Mouse (Mus musculus): ENCODE measurements around the gene Abcg5. TPM values are rescaled to one million over a fixed set of nuclear protein-coding genes. Genes with fewer than 3 reads are reported as not detected.
A peak's percentile ranks its signal among the peaks of the same experiment; 100 is the strongest.

The Abcg5 gene
- polyA plus RNA-seq, 1 experiment from 2014 or later, result 1.4 TPM

GRCm38 (mm10) chr17:84690111-84690510 is 7.3 kb upstream of the Abcg5 start:
- Histone ChIP-seq H3K4me3 (replicated peaks; ENCODE audit: low read length) (no peak overlapping the region), H3K4me1 (ENCODE audit: control insufficient read depth, insufficient read depth, low read length) (peaks cover 5% of the 10 kb centered on the region; the same call in 1 of the 2 replicates), H3K9me3 (replicated peaks; ENCODE audit: control insufficient read depth, low read length) (no peaks in the 10 kb centered on the region), H3K27ac (ENCODE audit: low read length) (no peak overlapping the region), H3K36me3 (ENCODE audit: control insufficient read depth, insufficient read depth, low read length) (no peaks in the 10 kb centered on the region), H3K9ac (ENCODE audit: low read length) (no peak overlapping the region), H3K4me2 (ENCODE audit: low read depth, low read length) (no peak overlapping the region), H3K27me3 (ENCODE audit: control insufficient read depth, insufficient read depth, low read length) (no peaks in the 10 kb centered on the region)
- 54% methylated on average over 5 of the region's 5 CpGs for WGBS
- ATAC-seq (ENCODE audit: insufficient read depth, low FRiP score), result no peak

- H3K9ac ChIP-seq (ENCODE audit: low read length), result no peak overlapping the region
- no peak overlapping the region for H3K4me3 ChIP-seq (replicated peaks; ENCODE audit: low read length)
- no peak overlapping the region for H3K27ac ChIP-seq (ENCODE audit: low read length)
- WGBS, result 54% methylated on average over 5 of the region's 5 CpGs
- H3K4me1 ChIP-seq (ENCODE audit: control insufficient read depth, insufficient read depth, low read length), result peaks cover 5% of the 10 kb centered on the region; the same call in 1 of the 2 replicates
- no peaks in the 10 kb centered on the region for H3K27me3 ChIP-seq (ENCODE audit: control insufficient read depth, insufficient read depth, low read length)
- no peaks in the 10 kb centered on the region for H3K36me3 ChIP-seq (ENCODE audit: control insufficient read depth, insufficient read depth, low read length)
- H3K4me2 ChIP-seq (ENCODE audit: low read depth, low read length), result no peak overlapping the region
- no peak for ATAC-seq (ENCODE audit: insufficient read depth, low FRiP score)
- no peaks in the 10 kb centered on the region for H3K9me3 ChIP-seq (replicated peaks; ENCODE audit: control insufficient read depth, low read length)
These were observed 6.5 kb upstream of the Abcg5 start for GRCm38 (mm10) chr17:84689316-84689715.

- Histone ChIP-seq H3K9ac (ENCODE audit: low read length) (no peak overlapping the region), H3K27me3 (ENCODE audit: control insufficient read depth, insufficient read depth, low read length) (no peaks in the 10 kb centered on the region), H3K36me3 (ENCODE audit: control insufficient read depth, insufficient read depth, low read length) (no peaks in the 10 kb centered on the region), H3K9me3 (replicated peaks; ENCODE audit: control insufficient read depth, low read length) (no peaks in the 10 kb centered on the region), H3K4me1 (ENCODE audit: control insufficient read depth, insufficient read depth, low read length) (peaks cover 5% of the 10 kb centered on the region; the same call in 1 of the 2 replicates), H3K4me2 (ENCODE audit: low read depth, low read length) (no peak overlapping the region), H3K27ac (ENCODE audit: low read length) (no peak overlapping the region), H3K4me3 (replicated peaks; ENCODE audit: low read length) (no peak overlapping the region)
- WGBS, result 82% methylated on average over 11 of the region's 11 CpGs
- no peak for ATAC-seq (ENCODE audit: insufficient read depth, low FRiP score)
These were observed 6.0 kb upstream of the Abcg5 start for GRCm38 (mm10) chr17:84688834-84689233.

- Histone ChIP-seq H3K27ac (ENCODE audit: low read length) (no peak overlapping the region), H3K9me3 (replicated peaks; ENCODE audit: control insufficient read depth, low read length) (no peaks in the 10 kb centered on the region), H3K4me2 (ENCODE audit: low read depth, low read length) (no peak overlapping the region), H3K9ac (ENCODE audit: low read length) (no peak overlapping the region), H3K4me3 (replicated peaks; ENCODE audit: low read length) (no peak overlapping the region), H3K27me3 (ENCODE audit: control insufficient read depth, insufficient read depth, low read length) (no peaks in the 10 kb centered on the region), H3K4me1 (ENCODE audit: control insufficient read depth, insufficient read depth, low read length) (peaks cover 5% of the 10 kb centered on the region; the same call in 1 of the 2 replicates), H3K36me3 (ENCODE audit: control insufficient read depth, insufficient read depth, low read length) (no peaks in the 10 kb centered on the region)
- ATAC-seq (ENCODE audit: insufficient read depth, low FRiP score), result no peak
- 37% methylated on average over 5 of the region's 5 CpGs for WGBS
These were observed 5.2 kb upstream of the Abcg5 start for GRCm38 (mm10) chr17:84687994-84688393.

GRCm38 (mm10) chr17:84685286-84685685 is 2.5 kb upstream of the Abcg5 start:
- H3K4me1 ChIP-seq (ENCODE audit: control insufficient read depth, insufficient read depth, low read length), result 0 out of 2 replicates have a peak, but pooled peaks cover 1% of the 10 kb centered on the region
- ATAC-seq (ENCODE audit: insufficient read depth, low FRiP score), result no peak

GRCm38 (mm10) chr17:84684284-84684683 is 1.5 kb upstream of the Abcg5 start:
- Histone ChIP-seq H3K9ac (ENCODE audit: low read length) (no peak overlapping the region), H3K4me1 (ENCODE audit: control insufficient read depth, insufficient read depth, low read length) (no peaks in the 10 kb centered on the region), H3K4me3 (replicated peaks; ENCODE audit: low read length) (no peak overlapping the region), H3K27me3 (ENCODE audit: control insufficient read depth, insufficient read depth, low read length) (no peaks in the 10 kb centered on the region), H3K36me3 (ENCODE audit: control insufficient read depth, insufficient read depth, low read length) (no peaks in the 10 kb centered on the region), H3K27ac (ENCODE audit: low read length) (no peak overlapping the region), H3K4me2 (ENCODE audit: low read depth, low read length) (no peak overlapping the region), H3K9me3 (replicated peaks; ENCODE audit: control insufficient read depth, low read length) (no peaks in the 10 kb centered on the region)
- 30% methylated on average over 6 of the region's 6 CpGs for WGBS
- no peak for ATAC-seq (ENCODE audit: insufficient read depth, low FRiP score)

More at GRCm38 (mm10) chr17:84685286-84685685, 2.5 kb upstream of the Abcg5 start:
- no peak overlapping the region for H3K27ac ChIP-seq (ENCODE audit: low read length)
- no peaks in the 10 kb centered on the region for H3K9me3 ChIP-seq (replicated peaks; ENCODE audit: control insufficient read depth, low read length)
- no peak overlapping the region for H3K4me3 ChIP-seq (replicated peaks; ENCODE audit: low read length)
- H3K4me2 ChIP-seq (ENCODE audit: low read depth, low read length), result no peak overlapping the region
- 73% methylated on average over 4 of the region's 4 CpGs for WGBS
- H3K9ac ChIP-seq (ENCODE audit: low read length), result no peak overlapping the region
- no peaks in the 10 kb centered on the region for H3K27me3 ChIP-seq (ENCODE audit: control insufficient read depth, insufficient read depth, low read length)
- no peaks in the 10 kb centered on the region for H3K36me3 ChIP-seq (ENCODE audit: control insufficient read depth, insufficient read depth, low read length)

GRCm38 (mm10) chr17:84681670-84682069 is 1.1 kb downstream of the Abcg5 start:
- no peaks in the 10 kb centered on the region for H3K36me3 ChIP-seq (ENCODE audit: control insufficient read depth, insufficient read depth, low read length)
- H3K4me1 ChIP-seq (ENCODE audit: control insufficient read depth, insufficient read depth, low read length), result no peaks in the 10 kb centered on the region
- WGBS, result 80% methylated on average over 3 of the region's 3 CpGs
- no peak overlapping the region for H3K4me2 ChIP-seq (ENCODE audit: low read depth, low read length)
- no peak overlapping the region for H3K4me3 ChIP-seq (replicated peaks; ENCODE audit: low read length)
- H3K27me3 ChIP-seq (ENCODE audit: control insufficient read depth, insufficient read depth, low read length), result no peaks in the 10 kb centered on the region
- H3K9me3 ChIP-seq (replicated peaks; ENCODE audit: control insufficient read depth, low read length), result no peaks in the 10 kb centered on the region
- H3K27ac ChIP-seq (ENCODE audit: low read length), result no peak overlapping the region
- no peak overlapping the region for H3K9ac ChIP-seq (ENCODE audit: low read length)
- no peak for ATAC-seq (ENCODE audit: insufficient read depth, low FRiP score)

- WGBS, result 82% methylated on average over 11 of the region's 11 CpGs
- no peak for ATAC-seq (ENCODE audit: insufficient read depth, low FRiP score)
These were observed 5.2 kb downstream of the Abcg5 start for GRCm38 (mm10) chr17:84677595-84677994.

GRCm38 (mm10) chr17:84675951-84676366 is 6.9 kb downstream of the Abcg5 start, which contains the start of gene Abcg8:
TSS of gene Abcg8 (plus strand) at chr17:84676302.
- Histone ChIP-seq H3K4me3 (replicated peaks; ENCODE audit: low read length) (peak within 1 kb of the TSS; percentile 41), H3K9ac (ENCODE audit: low read length) (peak within 1 kb of the TSS; percentile 50), H3K9me3 (replicated peaks; ENCODE audit: control insufficient read depth, low read length) (no peaks in the 10 kb centered on the region), H3K4me1 (ENCODE audit: control insufficient read depth, insufficient read depth, low read length) (peaks cover 8% of the 10 kb centered on the region), H3K4me2 (ENCODE audit: low read depth, low read length) (peak within 1 kb of the TSS; percentile 66), H3K36me3 (ENCODE audit: control insufficient read depth, insufficient read depth, low read length) (no peaks in the 10 kb centered on the region), H3K27ac (ENCODE audit: low read length) (no peak within 1 kb of the TSS), H3K27me3 (ENCODE audit: control insufficient read depth, insufficient read depth, low read length) (no peaks in the 10 kb centered on the region)
- WGBS, result 2% methylated on average over 24 of the region's 24 CpGs
- no peak for ATAC-seq (ENCODE audit: insufficient read depth, low FRiP score)

More at GRCm38 (mm10) chr17:84677595-84677994, 5.2 kb downstream of the Abcg5 start:
- Histone ChIP-seq H3K36me3 (ENCODE audit: control insufficient read depth, insufficient read depth, low read length) (no peaks in the 10 kb centered on the region), H3K4me3 (replicated peaks; ENCODE audit: low read length) (no peak overlapping the region), H3K27ac (ENCODE audit: low read length) (no peak overlapping the region), H3K4me1 (ENCODE audit: control insufficient read depth, insufficient read depth, low read length) (peaks cover 8% of the 10 kb centered on the region), H3K27me3 (ENCODE audit: control insufficient read depth, insufficient read depth, low read length) (no peaks in the 10 kb centered on the region), H3K9me3 (replicated peaks; ENCODE audit: control insufficient read depth, low read length) (no peaks in the 10 kb centered on the region), H3K4me2 (ENCODE audit: low read depth, low read length) (no peak overlapping the region), H3K9ac (ENCODE audit: low read length) (no peak overlapping the region)

All from stomach, embryonic 16.5 days (tissue).